Mouse (Mus musculus) spleen, adult 12 weeks (tissue): ENCODE measurements around the gene Tbc1d22a.

Source experiments
- DNase-seq: peaks from one replicate; pipeline ENCODE4 v3.0.0; 2022; ENCODE audit warnings: low spot score

Tbc1d22a gene

DNA sequence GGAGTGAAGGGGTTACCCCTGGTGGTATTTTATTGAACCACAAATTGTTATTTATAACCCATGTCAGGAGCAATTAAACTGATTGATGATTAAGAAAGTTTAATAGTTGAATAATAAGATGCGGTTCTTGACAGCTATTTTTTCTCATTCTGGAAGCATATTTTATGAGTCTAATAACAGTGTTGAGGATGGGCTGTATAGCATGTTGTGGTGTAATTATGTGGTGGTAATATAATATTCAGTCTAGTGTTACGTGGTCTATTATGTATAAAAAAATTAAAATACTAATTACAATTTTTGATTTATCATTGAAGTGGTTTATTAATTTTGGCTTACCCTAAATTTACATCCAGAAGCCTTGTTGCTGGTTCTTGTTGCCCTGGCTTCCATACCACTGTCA, 125.5 kb downstream of the Tbc1d22a start:
- no peak for DNase-seq

DNA sequence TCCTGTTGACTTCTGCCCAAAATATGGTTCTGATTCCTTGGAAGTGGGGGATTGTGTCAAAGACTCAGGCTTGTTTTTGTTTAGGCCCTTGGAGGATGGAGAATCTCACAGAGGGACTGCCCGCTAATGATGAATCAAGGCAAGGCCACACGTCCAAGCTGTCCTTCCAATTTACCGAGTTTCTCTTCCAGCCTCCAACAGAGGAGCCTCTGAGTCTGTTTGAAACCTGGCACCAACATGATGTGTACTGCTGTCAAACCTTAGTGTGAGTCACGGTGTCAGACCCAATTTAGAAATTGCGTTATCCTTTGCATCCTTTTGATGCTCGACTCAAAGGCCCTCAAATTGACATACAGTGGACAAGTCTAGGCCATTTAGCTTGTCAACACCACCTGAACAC, 126.5 kb downstream of the Tbc1d22a start:
- no peak for DNase-seq

DNA sequence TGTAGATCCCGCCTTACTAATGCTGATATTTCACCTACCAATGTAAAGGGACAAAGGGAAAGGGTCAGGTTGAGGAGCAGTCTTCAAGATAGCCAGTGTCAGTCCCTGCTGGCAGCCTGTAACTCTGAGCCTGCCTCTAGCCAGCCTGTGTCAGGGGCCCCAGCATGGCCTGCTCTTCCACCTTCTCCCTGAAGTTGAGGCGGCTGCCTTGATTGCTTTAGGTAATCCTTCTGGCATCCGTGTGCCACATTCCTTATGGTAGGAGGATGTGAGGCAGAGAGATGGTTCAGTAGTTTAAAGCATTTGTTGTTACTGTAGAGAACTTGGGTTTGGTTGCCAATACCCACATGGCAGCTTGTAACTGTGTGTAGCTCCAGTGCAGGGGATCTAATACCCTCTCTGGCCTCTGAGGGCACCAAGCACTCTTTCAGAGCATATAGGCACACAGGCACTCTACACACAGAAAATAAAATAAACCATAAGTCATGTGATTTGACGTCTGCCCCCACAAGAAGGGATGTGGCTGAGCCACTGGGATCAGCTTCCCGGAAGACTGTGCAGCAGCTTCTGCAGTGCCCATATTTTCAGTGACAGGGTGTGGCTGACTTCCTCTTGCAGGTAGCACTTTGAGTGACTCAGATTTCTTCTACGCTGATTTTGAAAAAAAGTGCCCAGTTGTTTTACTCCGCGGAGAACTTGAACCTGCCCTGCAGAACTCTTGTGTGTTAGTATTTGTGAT, 128.5 kb downstream of the Tbc1d22a start:
- DNase-seq = no peak

DNA sequence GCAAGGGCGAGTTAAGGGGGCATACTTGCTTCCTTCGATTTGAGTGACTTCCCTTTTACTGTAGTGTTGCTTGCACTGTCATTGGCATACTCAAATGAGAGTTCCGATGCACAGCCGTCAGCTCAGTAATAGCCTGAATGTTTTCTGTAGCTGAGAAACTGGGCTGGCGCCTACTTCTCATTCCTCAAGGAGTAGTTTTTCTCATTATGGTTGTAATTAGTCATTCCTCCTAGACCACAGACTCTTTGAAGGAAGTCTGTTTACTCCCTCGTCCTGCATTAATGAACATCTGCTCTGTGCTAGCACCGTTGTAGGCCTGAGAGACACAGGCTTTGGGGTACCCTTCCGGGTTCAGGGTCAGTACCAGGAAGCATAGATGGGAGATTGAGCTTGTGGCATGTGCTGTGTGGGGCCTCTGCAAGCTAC, 130.7 kb downstream of the Tbc1d22a start:
- no peak for DNase-seq

DNA sequence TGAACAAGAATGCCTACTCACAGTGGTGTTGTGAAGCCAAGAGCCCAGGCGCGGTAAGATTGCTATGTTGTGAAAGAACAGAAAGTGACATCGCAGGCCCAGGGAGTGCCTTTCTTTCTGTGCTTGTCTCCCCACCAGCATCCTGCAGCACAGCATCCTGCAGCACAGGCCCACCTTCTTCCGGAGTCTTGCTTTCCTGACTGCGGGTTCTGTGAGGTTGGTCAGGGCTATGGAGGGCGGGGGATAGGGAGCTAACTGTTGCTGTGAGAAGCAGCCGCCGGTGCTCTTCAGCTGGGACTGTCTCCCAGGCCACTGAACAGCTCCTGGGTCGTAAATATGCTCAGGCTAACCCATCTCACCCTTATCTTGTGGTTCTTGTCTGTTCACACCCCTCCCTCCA, 131.6 kb downstream of the Tbc1d22a start:
- no peak for DNase-seq

DNA sequence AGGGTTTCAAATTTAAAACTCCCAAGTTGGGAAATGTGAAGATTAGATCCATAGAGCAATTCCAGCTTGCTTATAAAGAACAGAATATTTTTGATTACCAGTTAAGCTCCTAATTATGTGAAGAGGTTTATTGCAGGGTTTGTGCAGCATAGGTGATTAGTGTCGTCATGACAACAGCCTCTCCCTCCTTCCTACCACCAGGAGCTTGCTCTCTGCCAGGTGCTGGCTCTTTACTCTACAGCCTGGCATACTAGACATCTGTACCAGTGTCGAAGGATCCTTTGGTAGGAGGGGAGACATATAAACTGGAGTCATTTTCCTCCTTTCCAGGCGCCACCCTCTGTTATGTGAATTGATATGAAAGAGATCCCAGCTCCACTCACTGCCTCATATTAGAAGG, 132.3 kb downstream of the Tbc1d22a start:
- DNase-seq = no peak

DNA sequence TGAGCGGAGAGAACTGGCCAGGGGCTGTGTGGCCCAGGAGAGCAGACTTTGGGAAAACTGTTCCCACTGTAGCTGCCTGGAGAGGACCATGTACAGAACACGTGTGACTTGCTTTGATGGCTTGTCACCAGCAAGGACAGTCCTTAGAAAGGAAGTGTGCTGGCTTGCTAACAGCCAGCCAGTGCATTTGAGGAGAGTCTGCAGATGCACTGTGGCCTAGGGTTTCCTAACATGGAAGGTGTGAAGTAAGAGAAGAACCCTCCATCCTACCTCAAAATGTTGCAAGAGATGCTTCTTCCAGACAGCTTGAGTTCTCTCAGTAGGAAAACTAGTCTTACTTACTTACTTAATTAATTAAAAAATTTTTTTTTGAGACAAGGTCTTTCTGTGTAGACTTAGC, 140.7 kb downstream of the Tbc1d22a start:
- DNase-seq = no peak

DNA sequence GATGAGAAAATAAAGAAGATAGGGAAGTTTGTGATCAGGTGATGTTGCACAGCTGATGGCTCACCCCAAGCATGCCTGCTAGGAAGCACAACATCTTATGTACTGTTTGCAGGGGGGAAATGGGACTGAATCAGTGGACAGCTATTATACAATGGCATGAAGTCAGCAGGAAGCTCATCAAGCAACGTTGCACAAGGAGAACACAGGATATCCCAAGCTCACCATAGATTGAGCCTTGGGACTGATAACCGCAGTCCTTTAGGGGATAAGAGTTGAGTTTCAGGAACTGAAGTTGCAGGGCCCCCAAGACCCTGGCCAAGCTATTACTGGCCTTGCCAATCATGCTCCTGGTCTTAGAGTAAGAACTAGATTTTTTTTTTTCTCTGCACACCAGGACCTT, 141.6 kb downstream of the Tbc1d22a start:
- no peak for DNase-seq

DNA sequence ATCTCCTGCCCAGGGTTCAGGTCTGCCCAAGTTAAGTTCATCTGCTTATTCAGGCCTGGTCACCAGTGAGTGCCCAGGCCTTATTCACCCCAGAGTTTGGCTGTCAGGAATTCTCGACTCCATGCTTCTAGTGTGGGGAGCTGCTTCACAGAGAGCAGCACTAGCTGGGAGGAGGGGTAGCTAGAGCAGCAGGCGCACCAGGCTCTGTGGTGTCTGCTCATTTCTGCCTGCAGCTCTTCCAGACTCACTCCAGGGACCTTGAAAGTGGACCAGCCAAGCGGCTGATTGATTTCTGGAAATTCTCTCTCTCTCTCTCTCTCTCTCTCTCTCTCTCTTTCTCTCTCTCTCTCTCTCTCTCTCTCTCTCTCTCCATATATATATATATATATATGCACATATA, 146.1 kb downstream of the Tbc1d22a start:
- no peak for DNase-seq

DNA sequence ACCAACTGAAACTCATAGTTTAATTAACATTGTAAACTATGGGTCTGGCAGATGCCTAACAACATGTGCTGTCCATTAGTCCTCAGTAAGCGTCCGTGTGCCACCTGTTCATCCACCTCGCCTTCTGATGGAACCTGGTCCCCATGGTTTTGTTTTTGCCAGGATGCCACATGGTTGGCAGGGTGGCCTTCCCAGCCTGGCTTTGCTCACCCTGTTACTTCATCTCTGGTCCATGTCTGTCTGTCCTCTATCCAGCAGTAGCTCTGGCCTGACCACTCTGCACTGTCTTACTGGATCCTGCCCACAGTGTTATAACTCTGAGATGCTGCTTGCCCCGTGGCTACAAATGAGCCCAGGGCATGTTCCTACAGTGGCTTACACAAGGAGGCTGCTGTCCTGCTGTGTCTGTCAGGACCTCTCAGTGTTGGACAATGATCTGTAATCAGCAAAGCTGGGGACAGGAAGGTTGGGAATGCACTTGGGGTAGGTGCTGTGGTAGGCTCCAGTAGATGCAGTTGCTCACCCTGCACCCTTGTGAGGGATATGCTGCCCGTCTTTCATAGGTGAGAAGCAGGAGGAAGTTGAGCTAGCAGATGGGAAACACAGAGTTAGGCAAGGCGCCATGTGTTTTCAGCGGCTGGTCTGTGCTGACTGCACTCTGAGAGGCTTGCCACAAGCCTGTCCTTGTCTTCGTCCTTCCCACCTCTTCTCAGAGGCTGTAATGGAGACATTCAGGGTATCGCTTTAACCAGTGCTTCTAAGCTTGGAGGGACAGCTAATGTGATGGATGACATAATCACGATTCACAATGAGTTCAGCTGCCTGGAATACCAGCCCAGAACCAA, 148.3 kb downstream of the Tbc1d22a start:
- DNase-seq = no peak

DNA sequence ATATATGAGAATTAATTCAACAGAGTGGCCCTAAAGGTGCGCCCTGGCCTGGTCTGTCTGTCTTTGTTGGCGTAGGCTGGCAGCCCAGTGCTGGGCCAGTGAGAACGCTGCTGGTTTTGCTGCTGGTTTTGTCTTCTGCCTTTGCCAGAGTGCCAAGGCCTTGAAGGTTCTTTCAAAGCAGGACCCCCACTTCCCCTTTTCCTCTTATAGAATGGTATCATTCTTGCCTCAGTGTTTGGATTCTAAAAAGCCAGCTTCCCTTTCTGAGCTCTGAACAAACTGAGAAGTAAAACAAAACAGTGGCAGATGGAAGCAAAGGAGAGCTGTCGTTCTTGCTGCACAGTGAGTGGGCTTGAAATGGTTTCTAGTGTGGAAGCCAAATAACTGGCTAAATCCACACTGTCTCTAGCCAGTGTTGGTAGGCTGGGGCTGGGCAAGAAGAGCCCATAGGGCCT, 149.6 kb downstream of the Tbc1d22a start:
- DNase-seq = no peak

DNA sequence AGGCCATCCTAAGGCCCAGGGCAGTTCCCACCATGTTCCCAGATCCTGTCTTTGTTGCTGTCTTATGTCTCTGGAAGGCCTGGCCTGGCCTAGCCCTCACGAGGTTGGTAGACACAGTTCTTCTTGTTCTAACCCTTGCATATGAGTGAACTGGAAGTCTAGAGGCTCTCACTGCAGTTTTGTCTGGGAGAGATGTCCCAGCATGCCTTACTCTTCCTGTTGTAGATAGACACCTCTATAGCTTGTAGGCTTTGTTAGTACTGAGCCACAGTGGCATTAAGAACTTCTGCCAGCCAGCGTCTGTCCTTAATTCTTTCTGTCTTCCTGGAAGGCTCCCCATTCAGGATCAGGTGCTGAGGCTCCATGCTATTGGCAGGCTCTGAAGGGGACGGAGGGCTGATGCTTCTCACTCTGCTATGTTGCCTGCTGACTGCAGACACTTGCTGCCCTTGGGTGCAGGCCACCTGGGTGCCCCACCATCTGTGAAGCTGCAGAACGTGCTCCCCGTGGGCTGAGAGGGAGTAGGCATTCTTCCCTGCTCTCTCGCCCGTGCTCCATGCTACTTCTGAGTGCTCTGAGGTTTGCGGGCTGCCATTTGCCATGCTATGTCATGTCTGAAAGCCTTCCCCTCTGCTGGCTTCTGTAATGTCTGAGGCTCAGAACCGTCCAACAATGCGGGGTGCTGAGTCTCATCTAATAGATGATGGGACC, 150.8 kb downstream of the Tbc1d22a start:
- DNase-seq = no peak

DNA sequence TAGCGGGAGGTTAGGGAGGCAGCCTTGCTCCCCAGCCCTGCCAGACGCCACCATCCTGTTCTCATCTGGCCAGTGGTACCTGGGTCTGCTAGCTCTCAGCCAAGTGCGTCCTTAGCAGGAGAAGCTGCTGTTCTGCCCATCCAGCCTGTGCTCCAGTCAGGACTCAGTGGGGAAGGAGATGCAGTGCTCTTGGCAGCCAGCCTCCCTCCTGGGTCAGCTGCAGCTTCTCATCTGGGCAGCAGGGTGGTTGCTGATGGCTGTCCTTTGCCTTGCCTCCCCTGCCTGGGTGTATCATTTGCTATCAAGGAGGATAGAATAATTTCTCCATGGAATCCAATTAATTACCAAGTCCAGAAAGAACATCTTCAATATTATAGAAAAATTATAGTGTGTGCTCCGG, 152.5 kb downstream of the Tbc1d22a start:
- no peak for DNase-seq

DNA sequence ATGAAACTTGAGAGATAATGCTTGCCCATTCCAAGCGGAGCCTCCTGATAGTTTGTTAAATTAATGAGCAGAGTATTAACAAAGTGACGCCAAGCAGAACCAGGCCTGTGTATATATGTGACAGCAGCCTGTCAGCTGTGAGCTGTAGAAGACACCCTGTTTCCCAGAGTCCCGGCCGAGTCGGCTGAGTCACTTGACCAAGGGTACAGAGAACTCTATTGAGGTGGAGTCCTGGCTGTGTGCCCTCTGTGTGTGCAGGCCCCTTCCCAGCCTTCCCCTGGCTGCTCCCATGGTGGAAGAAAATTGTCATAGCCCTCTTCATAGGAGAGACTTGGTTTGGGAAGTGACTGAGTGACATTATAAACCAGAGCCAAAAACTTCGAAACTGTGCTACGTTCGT, 153.0 kb downstream of the Tbc1d22a start:
- no peak for DNase-seq

DNA sequence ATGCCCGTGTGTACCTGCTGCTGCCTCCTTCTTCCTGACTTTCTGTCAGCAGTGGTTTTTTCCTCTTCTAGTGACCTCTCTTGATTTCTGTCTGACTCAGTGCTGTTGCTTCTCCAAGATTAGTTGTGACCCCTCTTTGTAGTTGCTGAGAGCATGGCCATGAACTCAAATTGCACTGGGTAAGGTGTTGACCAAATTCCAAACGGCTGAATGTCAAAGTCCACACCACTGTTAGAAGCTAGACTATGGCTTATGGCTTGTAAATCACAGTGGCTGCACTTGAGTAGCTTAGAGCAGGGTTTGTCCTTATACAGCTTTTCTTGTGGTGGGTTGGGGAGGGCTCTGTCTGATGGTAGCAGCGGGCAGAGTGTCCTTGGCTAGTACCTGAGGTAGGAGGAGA, 156.6 kb downstream of the Tbc1d22a start:
- DNase-seq = no peak

DNA sequence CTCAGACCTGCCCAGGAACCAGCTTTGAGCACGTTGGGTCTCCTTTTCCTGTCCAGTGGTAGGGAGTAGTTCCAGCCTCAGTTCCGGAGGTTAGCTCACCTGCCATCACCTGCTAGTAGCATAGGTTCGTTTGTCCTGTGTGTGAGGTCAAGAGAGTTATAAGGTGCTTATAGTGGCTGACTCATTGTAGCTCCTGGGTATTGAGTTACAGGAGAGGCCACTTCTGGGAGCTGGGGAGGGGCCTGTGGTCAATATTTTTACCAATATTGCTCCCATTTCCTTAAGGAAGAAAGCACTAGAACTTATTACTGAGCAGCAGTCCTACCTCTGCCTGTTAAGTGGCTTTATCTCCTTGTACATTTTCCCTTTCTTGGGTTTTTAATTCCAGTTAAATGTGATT, 161.0 kb downstream of the Tbc1d22a start:
- no peak for DNase-seq

DNA sequence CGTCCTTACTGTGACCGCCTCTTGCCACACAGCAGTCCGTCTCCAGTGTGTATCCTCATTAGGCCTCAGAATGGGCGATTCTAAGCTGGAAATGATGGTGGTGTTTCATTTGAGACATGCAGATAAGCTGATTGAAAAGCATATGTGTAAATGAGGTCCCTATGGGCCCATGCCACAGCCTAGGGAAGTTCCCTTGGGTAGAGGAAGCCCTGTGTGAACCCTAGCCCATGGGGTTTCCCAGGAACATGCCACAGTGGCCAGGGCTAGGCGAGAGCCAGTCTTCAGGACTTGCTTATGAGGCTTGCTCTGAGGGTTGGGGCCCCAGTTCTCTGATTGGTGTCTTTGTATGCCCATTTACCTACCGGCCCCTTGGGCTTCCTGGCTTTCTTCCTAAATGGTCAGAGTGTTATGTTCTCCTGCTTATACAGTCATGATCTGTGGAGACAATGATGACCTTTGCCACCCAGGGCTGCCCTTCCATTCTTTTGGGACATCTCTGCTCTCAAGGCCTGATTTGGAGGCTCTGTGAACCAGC, 161.7 kb downstream of the Tbc1d22a start:
- DNase-seq = no peak

DNA sequence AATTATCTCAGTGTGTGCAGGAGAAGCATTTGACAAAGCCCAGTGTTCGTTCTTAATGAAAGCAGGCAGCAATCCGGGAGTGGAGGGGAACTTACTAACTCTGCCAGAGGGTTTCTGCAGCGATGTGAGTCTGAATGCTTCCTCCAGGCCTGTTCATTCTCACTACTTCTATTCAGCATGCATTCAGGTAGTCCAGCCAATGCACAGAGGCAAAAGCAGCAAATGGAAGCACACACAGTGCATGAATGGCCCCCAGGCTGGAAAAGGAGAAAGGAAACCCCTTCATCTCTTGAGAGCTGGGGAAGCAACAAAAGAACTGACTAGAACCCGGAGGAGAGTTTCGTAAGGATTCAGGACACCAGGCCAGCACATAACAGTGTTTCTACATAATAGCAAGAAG, 169.0 kb downstream of the Tbc1d22a start:
- no peak for DNase-seq

DNA sequence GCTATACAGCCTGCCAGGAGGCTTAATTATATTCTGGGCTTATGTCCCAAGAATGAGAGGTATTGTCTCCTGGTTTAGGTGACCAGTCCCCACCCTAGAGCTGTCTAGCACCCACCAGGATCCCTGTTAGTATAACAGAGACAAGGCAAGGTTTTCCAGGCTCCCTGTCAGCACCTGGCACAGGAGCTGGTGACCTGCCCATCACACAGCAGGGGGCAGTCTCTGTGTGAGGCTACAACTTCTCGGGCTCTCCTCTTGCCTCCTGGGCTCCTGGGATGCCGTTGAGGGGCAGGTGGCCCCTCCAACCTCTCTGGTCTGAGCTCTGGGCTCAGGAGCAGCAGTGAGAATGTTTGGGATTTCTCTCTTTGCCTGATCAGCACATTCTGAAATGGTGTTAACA, 171.2 kb downstream of the Tbc1d22a start:
- no peak for DNase-seq

DNA sequence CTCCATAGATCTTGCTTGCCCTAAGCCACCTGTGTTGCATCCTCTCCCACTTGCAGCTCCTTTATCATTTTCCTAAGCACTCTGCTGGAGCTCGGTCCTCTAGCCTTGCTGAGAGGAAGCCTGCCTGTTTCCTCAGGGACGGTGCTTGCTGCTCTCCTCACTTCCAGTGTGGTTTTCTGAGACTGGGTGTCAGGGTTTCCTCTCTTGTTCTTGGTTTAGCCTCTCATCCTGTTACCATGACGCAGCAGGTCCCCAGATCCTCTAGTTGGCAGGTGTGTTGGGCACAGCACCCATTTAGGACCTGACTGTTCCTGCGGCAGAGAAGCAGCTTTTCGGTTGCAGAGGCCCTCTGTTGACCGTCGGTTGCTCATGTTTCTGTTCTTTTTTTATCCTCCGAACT, 172.1 kb downstream of the Tbc1d22a start:
- no peak for DNase-seq

DNA sequence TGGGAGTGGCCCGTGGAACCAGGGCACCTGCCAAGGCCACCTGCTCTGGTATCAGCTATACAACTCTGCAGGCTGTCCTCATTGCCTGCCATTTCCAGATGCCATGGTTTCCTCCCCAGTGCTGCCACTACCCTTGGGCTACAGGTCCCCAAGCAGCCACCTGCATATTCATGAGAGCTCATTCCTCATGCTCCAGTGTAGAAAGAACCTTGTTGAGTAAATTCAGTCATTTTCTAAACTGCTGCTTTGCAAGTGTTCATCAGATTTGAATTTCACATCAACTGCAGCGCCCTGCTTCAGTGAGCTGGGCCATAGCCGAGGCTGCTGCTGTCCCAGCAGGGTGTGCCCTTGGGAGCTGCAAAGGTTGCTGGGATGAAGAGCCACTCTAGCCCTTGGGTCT, 174.3 kb downstream of the Tbc1d22a start:
- DNase-seq = no peak

DNA sequence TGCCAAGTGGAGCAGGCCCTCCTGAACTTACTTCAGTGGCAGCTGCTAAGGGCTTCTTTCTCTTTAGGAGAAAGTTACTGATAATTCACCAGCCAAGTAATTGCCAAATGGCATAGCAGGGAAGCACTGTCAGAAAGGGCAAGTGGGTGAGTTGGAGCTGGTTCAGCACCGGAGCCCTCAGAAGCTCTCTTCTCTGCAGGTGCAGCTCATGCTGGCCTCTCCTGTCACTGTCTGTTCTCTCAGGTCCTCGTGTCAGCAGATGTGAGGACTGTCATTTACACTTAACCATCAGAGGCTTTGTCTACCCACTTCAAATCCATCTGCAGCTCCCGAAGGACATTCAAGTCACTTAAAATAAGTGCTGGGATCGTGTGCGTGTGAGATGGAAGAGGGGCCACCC, 190.6 kb downstream of the Tbc1d22a start:
- no peak for DNase-seq

DNA sequence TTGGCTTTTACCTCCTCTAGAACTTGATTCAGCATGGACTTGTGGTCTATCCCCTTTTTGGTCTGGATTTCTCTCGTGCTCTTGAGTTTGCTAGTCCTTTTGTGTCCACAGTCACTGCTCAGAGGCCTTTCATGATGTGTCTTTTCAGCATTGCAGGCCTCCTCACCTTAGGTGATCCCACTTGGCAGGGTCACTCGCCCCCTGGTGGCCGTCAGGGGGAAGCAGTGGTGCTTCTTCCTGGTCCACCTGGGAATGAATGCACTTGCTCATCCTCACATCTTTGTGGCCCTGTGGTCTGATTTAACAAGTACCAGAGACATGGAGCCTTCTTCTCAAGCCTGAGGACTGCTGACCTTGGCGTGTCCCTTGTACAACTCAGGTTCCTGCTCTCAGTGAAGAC, 191.3 kb downstream of the Tbc1d22a start:
- peak; percentile 21 for DNase-seq
